Mouse (Mus musculus) forebrain, embryonic 16.5 days (tissue): Measurements from ENCODE around the gene Rnf7. TPM values are rescaled to one million over a fixed set of nuclear protein-coding genes. Genes with fewer than 3 reads are reported as not detected.
"Not testable (repeated sequence)": the region's sequence is repeated elsewhere in the genome, so short reads cannot be mapped to it uniquely, and the experiment has no call there.

Experiments
- ATAC-seq: fragments of 200-750 bp; cut with Nextera tagmentation; 2 replicates; pipeline ENCODE4 v1.8.0; 2017; ENCODE audit warnings: mild to moderate bottlenecking, moderate library complexity
- H3K27ac ChIP-seq: fragments of 300-500 bp; sonication (generic); 2 replicates; pipeline ENCODE4 v1.5.1; 2014; ENCODE audit warnings: low read length, control low read depth
- H3K27me3 ChIP-seq: fragments of 300-500 bp; sonication (generic); replicated peaks from 2 replicates; pipeline ENCODE4 v1.6.1; 2014; ENCODE audit warnings: low read length; ENCODE audit not compliant: control insufficient read depth, insufficient read depth
- H3K36me3 ChIP-seq: fragments of 300-500 bp; sonication (generic); 2 replicates; pipeline ENCODE4 v1.6.1; 2014; ENCODE audit not compliant: control insufficient read depth, insufficient read depth
- H3K4me1 ChIP-seq: fragments of 300-500 bp; sonication (generic); replicated peaks from 2 replicates; pipeline ENCODE4 v1.6.1; 2014; ENCODE audit warnings: low read length; ENCODE audit not compliant: control insufficient read depth, insufficient read depth
- H3K4me2 ChIP-seq: fragments of 300-500 bp; sonication (generic); 2 replicates; pipeline ENCODE4 v1.6.1; 2014; ENCODE audit warnings: mild to moderate bottlenecking, low read length, control low read depth
- H3K4me3 ChIP-seq: fragments of 300-500 bp; sonication (generic); replicated peaks from 2 replicates; pipeline ENCODE4 v1.5.1; 2014; ENCODE audit warnings: mild to moderate bottlenecking, low read length, control low read depth
- H3K9ac ChIP-seq: fragments of 300-500 bp; sonication (generic); replicated peaks from 2 replicates; pipeline ENCODE4 v1.6.1; 2014; ENCODE audit warnings: low read depth, low read length, control low read depth
- H3K9me3 ChIP-seq: fragments of 300-500 bp; sonication (generic); 2 replicates; pipeline ENCODE4 v1.6.1; 2016; ENCODE audit warnings: low read length; ENCODE audit not compliant: control insufficient read depth
- WGBS: fragments of 180-500 bp; shearing (Covaris S2); extraction: QIAGEN DNeasy Blood & Tissue Kit; methylation state at CpG from one replicate; pipeline ENCODE4 v1.1.7; 2014; 5-methylcytosine and 5-hydroxymethylcytosine counted together
- polyA plus RNA-seq: library from polyadenylated mRNA; unstranded; fragments of >200 nt; fragmentation: Nextera tagmentation; extraction: Ambion mirVana; gene quantifications from 2 replicates; pipeline ENCODE4 v1.2.1, GENCODE M21; 2015

The Rnf7 gene
- polyA plus RNA-seq = 179 TPM in 2 replicates

- peak; percentile 99 for ATAC-seq
- WGBS = under 1% methylated on average over 71 of the region's 74 CpGs
- peak within 1 kb of the TSS; percentile 86 for H3K4me3 ChIP-seq
These were observed at the start of gene Rnf7 for GRCm38 (mm10) chr9:96478071-96478888. Gene Rnf7, minus strand, starts transcription at chr9:96478675.

GRCm38 (mm10) chr9:96526011-96526410, 47.5 kb upstream of the Rnf7 start:
- ATAC-seq = no peak
- Histone ChIP-seq H3K4me3 (no peak overlapping the region), H3K4me2 (no peak overlapping the region), H3K9me3 (no peaks in the 10 kb centered on the region), H3K36me3 (no peaks in the 10 kb centered on the region), H3K27ac (no peak overlapping the region), H3K4me1 (peaks cover 5% of the 10 kb centered on the region), H3K9ac (no peak overlapping the region), H3K27me3 (no peaks in the 10 kb centered on the region)
- WGBS = 86% methylated on average over 4 of the region's 4 CpGs

More at GRCm38 (mm10) chr9:96478071-96478888, at the start of gene Rnf7:
- Histone ChIP-seq H3K9me3 (no peaks in the 10 kb centered on the region), H3K36me3 (no peaks in the 10 kb centered on the region), H3K27me3 (no peaks in the 10 kb centered on the region), H3K4me2 (peak within 1 kb of the TSS; percentile 92), H3K4me1 (peaks cover 15% of the 10 kb centered on the region), H3K27ac (peak within 1 kb of the TSS; percentile 75), H3K9ac (peak within 1 kb of the TSS; percentile 79)

GRCm38 (mm10) chr9:96524972-96525506, 46.6 kb upstream of the Rnf7 start, which contains the start of gene Gm28729:
Gene Gm28729, minus strand, starts transcription at chr9:96525264.
- ATAC-seq = no peak
- 62% methylated on average over 12 of the region's 12 CpGs for WGBS

GRCm38 (mm10) chr9:96523148-96523547, 44.7 kb upstream of the Rnf7 start:
- WGBS = 90% methylated on average over 5 of the region's 5 CpGs
- Histone ChIP-seq H3K27me3 (no peaks in the 10 kb centered on the region), H3K4me3 (no peak overlapping the region), H3K9me3 (no peaks in the 10 kb centered on the region), H3K36me3 (no peaks in the 10 kb centered on the region), H3K4me1 (no peaks in the 10 kb centered on the region), H3K4me2 (no peak overlapping the region), H3K27ac (no peak overlapping the region), H3K9ac (no peak overlapping the region)
- no peak for ATAC-seq

More at GRCm38 (mm10) chr9:96524972-96525506, 46.6 kb upstream of the Rnf7 start, which contains the start of gene Gm28729:
- Histone ChIP-seq H3K9me3 (no peaks in the 10 kb centered on the region), H3K27ac (no peak within 1 kb of the TSS), H3K27me3 (no peaks in the 10 kb centered on the region), H3K4me1 (peaks cover 2% of the 10 kb centered on the region; the same call in 1 of the 2 replicates), H3K4me3 (no peak within 1 kb of the TSS), H3K4me2 (no peak within 1 kb of the TSS), H3K36me3 (no peaks in the 10 kb centered on the region), H3K9ac (no peak within 1 kb of the TSS)

GRCm38 (mm10) chr9:96521574-96521973, 43.1 kb upstream of the Rnf7 start:
- H3K9ac ChIP-seq, H3K4me3 ChIP-seq, ATAC-seq: not testable (repeated sequence)

GRCm38 (mm10) chr9:96517429-96517828, 39.0 kb upstream of the Rnf7 start:
- no peak overlapping the region for H3K4me3 ChIP-seq
- H3K9me3 ChIP-seq = no peaks in the 10 kb centered on the region
- ATAC-seq = no peak
- no peak overlapping the region for H3K27ac ChIP-seq
- H3K4me1 ChIP-seq = no peaks in the 10 kb centered on the region
- H3K9ac ChIP-seq = no peak overlapping the region
- WGBS = 36% methylated on average over 4 of the region's 4 CpGs
- no peak overlapping the region for H3K4me2 ChIP-seq
- no peaks in the 10 kb centered on the region for H3K36me3 ChIP-seq
- H3K27me3 ChIP-seq = no peaks in the 10 kb centered on the region

More at GRCm38 (mm10) chr9:96521574-96521973, 43.1 kb upstream of the Rnf7 start:
- H3K9me3 ChIP-seq, H3K4me2 ChIP-seq, H3K27ac ChIP-seq, H3K4me1 ChIP-seq, H3K36me3 ChIP-seq, H3K27me3 ChIP-seq: not testable (repeated sequence)
- WGBS = 84% methylated on average over 2 of the region's 2 CpGs

GRCm38 (mm10) chr9:96516806-96517205, 38.3 kb upstream of the Rnf7 start:
- no peaks in the 10 kb centered on the region for H3K36me3 ChIP-seq
- H3K4me1 ChIP-seq = no peaks in the 10 kb centered on the region
- no peak overlapping the region for H3K4me2 ChIP-seq
- no peak for ATAC-seq
- H3K9me3 ChIP-seq = no peaks in the 10 kb centered on the region
- 62% methylated on average over 3 of the region's 3 CpGs for WGBS
- no peak overlapping the region for H3K27ac ChIP-seq
- H3K4me3 ChIP-seq = no peak overlapping the region
- no peak overlapping the region for H3K9ac ChIP-seq
- no peaks in the 10 kb centered on the region for H3K27me3 ChIP-seq

GRCm38 (mm10) chr9:96515737-96516136, 37.3 kb upstream of the Rnf7 start:
- H3K9ac ChIP-seq = no peak overlapping the region
- no peak overlapping the region for H3K4me2 ChIP-seq
- H3K9me3 ChIP-seq = no peaks in the 10 kb centered on the region
- no peak overlapping the region for H3K4me3 ChIP-seq
- H3K4me1 ChIP-seq = no peaks in the 10 kb centered on the region
- ATAC-seq = no peak
- H3K36me3 ChIP-seq = no peaks in the 10 kb centered on the region
- no peaks in the 10 kb centered on the region for H3K27me3 ChIP-seq
- WGBS = 86% methylated on average over 5 of the region's 5 CpGs
- H3K27ac ChIP-seq = no peak overlapping the region

- no peak overlapping the region for H3K4me2 ChIP-seq
- H3K36me3 ChIP-seq = no peaks in the 10 kb centered on the region
- H3K9ac ChIP-seq = no peak overlapping the region
- no peaks in the 10 kb centered on the region for H3K4me1 ChIP-seq
- WGBS = 87% methylated on average over 5 of the region's 5 CpGs
- no peaks in the 10 kb centered on the region for H3K9me3 ChIP-seq
- no peaks in the 10 kb centered on the region for H3K27me3 ChIP-seq
- no peak overlapping the region for H3K27ac ChIP-seq
- ATAC-seq = no peak
- H3K4me3 ChIP-seq = no peak overlapping the region
These were observed 35.8 kb upstream of the Rnf7 start for GRCm38 (mm10) chr9:96514278-96514677.
